Mouse (Mus musculus): Measurements from ENCODE around the gene Dhtkd1.

DNA sequence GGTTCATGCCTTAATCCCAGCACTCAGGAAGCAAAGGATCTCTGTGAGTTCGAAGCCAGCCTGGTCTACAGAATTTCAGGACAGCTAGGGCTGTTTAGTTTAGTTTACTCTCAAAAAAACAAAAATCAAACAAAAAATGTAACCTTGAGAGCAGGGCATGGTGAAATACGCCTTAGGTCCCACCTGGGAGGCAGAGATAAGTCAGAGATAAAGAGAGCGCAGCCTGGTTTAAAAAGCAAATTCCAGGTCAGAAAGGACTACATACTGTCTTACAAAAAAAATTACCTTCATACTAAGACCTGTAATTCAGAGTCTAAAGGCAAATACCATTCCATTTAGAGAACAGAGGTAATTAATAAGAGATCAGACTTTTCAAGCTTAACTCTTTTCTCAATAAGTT is 3.3 kb downstream of the Dhtkd1 start:
- TF ChIP-seq CTCF (IDR thresholded peaks at IDR 0.05; ENCODE audit: borderline replicate concordance, extremely low read depth, insufficient read depth, insufficient read length): no peak
- no peak for TF ChIP-seq POLR2A (IDR thresholded peaks at IDR 0.05; ENCODE audit: borderline replicate concordance, extremely low read depth, insufficient read depth, insufficient read length, poor library complexity, severe bottlenecking)
